In genomic region chr1:180849701-180850301, GRCm38 (mm10) we compare ENCODE assay signal across 9 mouse cellular contexts. TPM values are rescaled to one million over a fixed set of nuclear protein-coding genes. Genes with fewer than 3 reads are reported as not detected.
DNase-seq lines count a peak whose midpoint lies in the region; ATAC-seq and TF ChIP-seq lines count a peak whose summit lies in the region.
"Had no signal": no experiment of that assay in that cellular context is flagged by ENCODE, and none has a peak within 500 bp of the region (broad histone marks: within the 10 kb centered on the region; RNA-seq: fewer than 3 reads in every experiment).

No protein-coding gene starts in this region.

- H3K27me3 ChIP-seq in embryonic facial prominence, embryonic 11.5 days (ENCODE audit: control insufficient read depth, insufficient read depth, low read length), result no peaks in the 10 kb centered on the region
- H3K27me3 ChIP-seq in hindbrain, embryonic 14.5 days (ENCODE audit: control insufficient read depth, insufficient read depth, low read length), result no peaks in the 10 kb centered on the region
- H3K27me3 ChIP-seq in liver, postnatal 0 days (ENCODE audit: insufficient read depth, low read length), result no peaks in the 10 kb centered on the region
- H3K27me3 ChIP-seq: Patski had no signal

- H3K36me3 ChIP-seq in embryonic facial prominence, embryonic 11.5 days (replicated peaks; ENCODE audit: control insufficient read depth, insufficient read depth, low read depth, low read length), result no peaks in the 10 kb centered on the region
- H3K36me3 ChIP-seq in hindbrain, embryonic 14.5 days (replicated peaks; ENCODE audit: control insufficient read depth, insufficient read depth), result no peaks in the 10 kb centered on the region; the same call in 1 of the 2 replicates
- no peaks in the 10 kb centered on the region for H3K36me3 ChIP-seq in liver, postnatal 0 days (replicated peaks; ENCODE audit: insufficient read depth, low read length)

- H3K4me1 ChIP-seq in embryonic facial prominence, embryonic 11.5 days (ENCODE audit: control insufficient read depth, insufficient read depth, low read length), result no peaks in the 10 kb centered on the region; the same call in 1 of the 2 replicates
- peaks cover 40% of the 10 kb centered on the region for H3K4me1 ChIP-seq in hindbrain, embryonic 14.5 days (replicated peaks; ENCODE audit: control insufficient read depth, insufficient read depth, low read length)
- H3K4me1 ChIP-seq in liver, postnatal 0 days (ENCODE audit: insufficient read depth), result peaks cover 47% of the 10 kb centered on the region

- H3K27ac ChIP-seq in embryonic facial prominence, embryonic 11.5 days (replicated peaks; ENCODE audit: low read depth, low read length), result peak overlapping the region; percentile 96
- peak overlapping the region; percentile 99 for H3K27ac ChIP-seq in hindbrain, embryonic 14.5 days
- H3K27ac ChIP-seq in liver, postnatal 0 days (ENCODE audit: low read depth), result peak overlapping the region; percentile 95

- H3K4me2 ChIP-seq in embryonic facial prominence, embryonic 11.5 days (ENCODE audit: low read depth, low read length), result peak overlapping the region; percentile 72
- peak overlapping the region; percentile 71 for H3K4me2 ChIP-seq in hindbrain, embryonic 14.5 days (replicated peaks)
- peak overlapping the region; percentile 76 for H3K4me2 ChIP-seq in liver, postnatal 0 days (ENCODE audit: low read depth, low read length)

- peak; percentile 34 for DNase-seq in embryo, embryonic 10 days (ENCODE audit: low spot score)
- no peak for DNase-seq in embryo, embryonic 9.5 days (ENCODE audit: extremely low spot score)
- peak; percentile 63 for DNase-seq in 416B (ENCODE audit: low read depth)
- peak; percentile 37 for DNase-seq in embryonic facial prominence, embryonic 11.5 days (ENCODE audit: low spot score)
- peak; percentile 53 for DNase-seq in hindbrain, embryonic 14.5 days (ENCODE audit: low spot score)
- peak; percentile 32 for DNase-seq in liver, postnatal 0 days
- no peak for DNase-seq in thymus, postnatal 10 days (ENCODE audit: low spot score in 2 of 2)
- DNase-seq in cerebellum, adult 11 months, result no peak

- no peak for ATAC-seq in embryonic facial prominence, embryonic 11.5 days (replicated peaks; ENCODE audit: insufficient number of reproducible peaks, low FRiP score, low TSS enrichment, low read depth)
- ATAC-seq in hindbrain, embryonic 14.5 days (ENCODE audit: low FRiP score), result no peak
- no peak for ATAC-seq in liver, postnatal 0 days

- TF ChIP-seq CTCF in liver, postnatal 0 days (IDR thresholded peaks at IDR 0.05; ENCODE audit: low read depth), result no peak

- TF ChIP-seq EP300 in liver, postnatal 0 days (IDR thresholded peaks at IDR 0.05; ENCODE audit: low read depth), result no peak

- H3K9ac ChIP-seq in embryonic facial prominence, embryonic 11.5 days (replicated peaks; ENCODE audit: low read length), result peak overlapping the region; percentile 72
- peak overlapping the region; percentile 80 for H3K9ac ChIP-seq in hindbrain, embryonic 14.5 days
- peak overlapping the region; percentile 75 for H3K9ac ChIP-seq in liver, postnatal 0 days (replicated peaks)

- no peaks in the 10 kb centered on the region for H3K9me3 ChIP-seq in embryonic facial prominence, embryonic 11.5 days (replicated peaks; ENCODE audit: control insufficient read depth, low read length)
- no peaks in the 10 kb centered on the region for H3K9me3 ChIP-seq in hindbrain, embryonic 14.5 days (ENCODE audit: control insufficient read depth, low read length)
- no peaks in the 10 kb centered on the region for H3K9me3 ChIP-seq in liver, postnatal 0 days (ENCODE audit: low read length)

- H3K4me3 ChIP-seq in embryonic facial prominence, embryonic 11.5 days (ENCODE audit: low read depth, low read length), result peak overlapping the region; percentile 82; the same call in 1 of the 2 replicates
- peak overlapping the region; percentile 73 for H3K4me3 ChIP-seq in hindbrain, embryonic 14.5 days (replicated peaks; ENCODE audit: low read length)
- H3K4me3 ChIP-seq in liver, postnatal 0 days (ENCODE audit: low read depth, low read length), result peak overlapping the region; percentile 98

- WGBS in embryonic facial prominence, embryonic 11.5 days, result 38% methylated on average over 11 of the region's 11 CpGs
- WGBS in hindbrain, embryonic 14.5 days, result 30% methylated on average over 11 of the region's 11 CpGs
- 34% methylated on average over 11 of the region's 11 CpGs for WGBS in liver, postnatal 0 days (ENCODE audit: insufficient replicate concordance)

RNA-seq across cellular contexts. Expression of gene Sde2, which starts 1.1 kb away (rescaled TPM):
- polyA plus RNA-seq in embryonic facial prominence, embryonic 11.5 days (2014; fragmentation: Nextera tagmentation; extraction: Ambion mirVana), result 38.2 and 38.6 TPM in 2 replicates
- 26.9 and 28.2 TPM in 2 replicates for polyA plus RNA-seq in hindbrain, embryonic 14.5 days (2014; fragmentation: Nextera tagmentation; extraction: Ambion mirVana)
- 11.5 and 11.8 TPM in 2 replicates for polyA plus RNA-seq in liver, postnatal 0 days (2015; fragmentation: Nextera tagmentation; extraction: Ambion mirVana)

RNA-seq across cellular contexts. Expression of gene H3f3a, which starts 36.1 kb away (rescaled TPM):
- 3,882 and 3,910 TPM in 2 replicates for polyA plus RNA-seq in embryonic facial prominence, embryonic 11.5 days (2014; fragmentation: Nextera tagmentation; extraction: Ambion mirVana)
- polyA plus RNA-seq in hindbrain, embryonic 14.5 days (2014; fragmentation: Nextera tagmentation; extraction: Ambion mirVana), result 2,816 and 2,951 TPM in 2 replicates
- 1,306 and 1,327 TPM in 2 replicates for polyA plus RNA-seq in liver, postnatal 0 days (2015; fragmentation: Nextera tagmentation; extraction: Ambion mirVana)

RNA-seq across cellular contexts. Expression of gene Lefty2, which starts 43.1 kb away (rescaled TPM):
- 0.08 TPM in 1 of 2 replicates, not detected in the other for polyA plus RNA-seq in embryonic facial prominence, embryonic 11.5 days (2014; fragmentation: Nextera tagmentation; extraction: Ambion mirVana)
- polyA plus RNA-seq in hindbrain, embryonic 14.5 days (2014; fragmentation: Nextera tagmentation; extraction: Ambion mirVana), result 1.5 and 3.2 TPM in 2 replicates
- not detected in 2 replicates for polyA plus RNA-seq in liver, postnatal 0 days (2015; fragmentation: Nextera tagmentation; extraction: Ambion mirVana)

RNA-seq across cellular contexts. Expression of gene Pycr2, which starts 54.3 kb away (rescaled TPM):
- 92.7 and 106 TPM in 2 replicates for polyA plus RNA-seq in embryonic facial prominence, embryonic 11.5 days (2014; fragmentation: Nextera tagmentation; extraction: Ambion mirVana)
- polyA plus RNA-seq in hindbrain, embryonic 14.5 days (2014; fragmentation: Nextera tagmentation; extraction: Ambion mirVana), result 63.0 and 68.0 TPM in 2 replicates
- 33.3 and 43.4 TPM in 2 replicates for polyA plus RNA-seq in liver, postnatal 0 days (2015; fragmentation: Nextera tagmentation; extraction: Ambion mirVana)

Comparison
In these comparisons a context has a peak if more than half of its experiments do, and no peak if none do; other contexts are left out.
1. DNase-seq: peak in embryo, embryonic 10 days (single experiment), 416B (single experiment), embryonic facial prominence, embryonic 11.5 days (single experiment), hindbrain, embryonic 14.5 days (single experiment) and liver, postnatal 0 days (single experiment); none in embryo, embryonic 9.5 days (single experiment), thymus, postnatal 10 days (0 of 2) and cerebellum, adult 11 months (single experiment).
2. Peak in every context shown above with its lines, with median percentiles within 50 percentile points of each other: H3K27ac ChIP-seq, H3K4me2 ChIP-seq, H3K4me3 ChIP-seq and H3K9ac ChIP-seq.